Mouse (Mus musculus) ES-Bruce4 (cell line): ENCODE measurements at regions not wholly inside any gene's neighbourhood (a gene's known extent, or its start where the extent isn't known, plus 50 kb on each side); places are given as distances from the start of the nearest gene placed in this dataset.

ENCODE experiments used
- H3K27ac ChIP-seq: 2 replicates; pipeline ENCODE4 v1.5.1; 2012; ENCODE audit warnings: low read length, inconsistent platforms; ENCODE audit not compliant: insufficient read depth
- H3K27me3 ChIP-seq: 2 replicates; pipeline ENCODE4 v1.6.1; 2012; ENCODE audit warnings: mild to moderate bottlenecking, low read length, inconsistent platforms; ENCODE audit not compliant: control insufficient read depth, poor library complexity, insufficient read depth, severe bottlenecking
- H3K36me3 ChIP-seq: 2 replicates; pipeline ENCODE4 v1.6.1; 2012; ENCODE audit warnings: inconsistent platforms, mild to moderate bottlenecking, low read length, moderate library complexity; ENCODE audit not compliant: control insufficient read depth, poor library complexity, insufficient read depth, severe bottlenecking
- H3K4me1 ChIP-seq: one replicate; pipeline ENCODE4 v1.8.1; 2011; ENCODE audit warnings: low read length; ENCODE audit not compliant: control insufficient read depth, insufficient read depth
- H3K4me3 ChIP-seq: 2 replicates; pipeline ENCODE4 v1.5.1; 2011; ENCODE audit warnings: low read depth, mild to moderate bottlenecking, low read length
- H3K9ac ChIP-seq: 2 replicates; pipeline ENCODE4 v1.6.1; 2012; ENCODE audit warnings: low read depth, mild to moderate bottlenecking, inconsistent platforms; ENCODE audit not compliant: poor library complexity, severe bottlenecking
- H3K9me3 ChIP-seq: replicated peaks from 2 replicates; pipeline ENCODE4 v1.6.1; 2012; ENCODE audit warnings: mild to moderate bottlenecking, low read length, inconsistent platforms; ENCODE audit not compliant: control insufficient read depth, poor library complexity, insufficient read depth, severe bottlenecking
- CTCF ChIP-seq: IDR thresholded peaks from one replicate; pipeline ENCODE4 v1.8.1; 2011; ENCODE audit warnings: low read depth, low read length
- EP300 ChIP-seq: IDR thresholded peaks from 2 replicates; pipeline ENCODE4 v1.6.1; 2011; ENCODE audit warnings: low read depth, low read length; ENCODE audit not compliant: insufficient read depth
- POLR2A ChIP-seq: IDR thresholded peaks from one replicate; pipeline ENCODE4 v1.8.1; 2011; ENCODE audit warnings: low read length; ENCODE audit not compliant: insufficient read depth

DNA sequence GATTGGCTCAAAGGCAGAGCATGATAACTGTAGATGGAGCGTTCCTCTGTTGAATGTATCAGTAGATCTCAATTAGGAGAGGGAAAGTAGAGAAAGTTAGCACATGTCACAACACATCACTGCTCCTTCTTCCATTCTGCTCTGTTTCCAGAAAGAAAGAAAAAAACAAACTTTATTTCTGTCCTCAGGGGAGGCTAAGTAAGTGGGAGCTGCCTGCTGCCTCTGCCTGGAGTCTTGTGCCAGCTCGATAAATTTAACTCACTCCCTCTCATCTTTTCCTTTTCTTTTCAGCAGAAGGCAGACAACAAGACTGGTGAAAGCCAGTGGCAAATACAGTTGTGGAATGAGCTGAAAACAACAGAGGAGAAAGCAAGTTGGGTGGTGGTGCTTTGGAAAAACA lies 517.5 kb upstream of the Gm21961 start:
- Histone ChIP-seq H3K27ac (no peak overlapping the region), H3K4me1 (no peaks in the 10 kb centered on the region), H3K9ac (no peak overlapping the region), H3K4me3 (no peak overlapping the region), H3K9me3 (no peaks in the 10 kb centered on the region), H3K27me3 (no peaks in the 10 kb centered on the region; the same call in 1 of the 2 replicates), H3K36me3 (no peaks in the 10 kb centered on the region)
- no peak for TF ChIP-seq POLR2A
- TF ChIP-seq EP300 = no peak
- no peak for TF ChIP-seq CTCF

- H3K9ac ChIP-seq = no peak overlapping the region
These were observed 488.0 kb upstream of the Gm21961 start for GRCm38 (mm10) chr15:65502656-65503055.

DNA sequence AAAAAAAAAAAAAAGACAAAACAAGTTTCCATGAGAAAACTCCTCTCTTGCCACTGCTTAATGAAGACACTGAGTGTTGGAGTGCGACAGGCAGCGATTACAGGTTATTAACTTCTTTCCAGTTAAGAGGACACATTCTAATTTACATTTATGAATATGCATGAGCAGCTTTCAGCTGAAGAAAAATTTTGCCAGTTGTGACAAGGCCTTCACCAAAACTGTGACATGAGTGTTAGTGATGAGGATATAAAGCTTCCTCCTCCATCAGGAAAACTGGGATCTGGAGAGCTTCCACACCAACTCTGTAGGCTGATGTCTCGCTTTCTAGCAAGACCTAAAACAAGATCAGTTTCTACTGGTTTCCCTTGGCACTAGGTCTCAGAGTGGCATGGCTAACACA lies 464.2 kb upstream of the Gm21961 start:
- Histone ChIP-seq H3K9me3 (no peaks in the 10 kb centered on the region), H3K27ac (no peak overlapping the region), H3K9ac (no peak overlapping the region), H3K4me1 (no peaks in the 10 kb centered on the region), H3K4me3 (no peak overlapping the region), H3K27me3 (no peaks in the 10 kb centered on the region), H3K36me3 (no peaks in the 10 kb centered on the region)
- TF ChIP-seq CTCF = no peak
- TF ChIP-seq POLR2A = no peak
- no peak for TF ChIP-seq EP300

More at GRCm38 (mm10) chr15:65502656-65503055, 488.0 kb upstream of the Gm21961 start:
- TF ChIP-seq POLR2A = no peak
- TF ChIP-seq CTCF = no peak
- TF ChIP-seq EP300 = no peak
- Histone ChIP-seq H3K4me3 (no peak overlapping the region), H3K27ac (no peak overlapping the region), H3K27me3 (no peaks in the 10 kb centered on the region), H3K9me3 (no peaks in the 10 kb centered on the region), H3K36me3 (no peaks in the 10 kb centered on the region), H3K4me1 (no peaks in the 10 kb centered on the region)

DNA sequence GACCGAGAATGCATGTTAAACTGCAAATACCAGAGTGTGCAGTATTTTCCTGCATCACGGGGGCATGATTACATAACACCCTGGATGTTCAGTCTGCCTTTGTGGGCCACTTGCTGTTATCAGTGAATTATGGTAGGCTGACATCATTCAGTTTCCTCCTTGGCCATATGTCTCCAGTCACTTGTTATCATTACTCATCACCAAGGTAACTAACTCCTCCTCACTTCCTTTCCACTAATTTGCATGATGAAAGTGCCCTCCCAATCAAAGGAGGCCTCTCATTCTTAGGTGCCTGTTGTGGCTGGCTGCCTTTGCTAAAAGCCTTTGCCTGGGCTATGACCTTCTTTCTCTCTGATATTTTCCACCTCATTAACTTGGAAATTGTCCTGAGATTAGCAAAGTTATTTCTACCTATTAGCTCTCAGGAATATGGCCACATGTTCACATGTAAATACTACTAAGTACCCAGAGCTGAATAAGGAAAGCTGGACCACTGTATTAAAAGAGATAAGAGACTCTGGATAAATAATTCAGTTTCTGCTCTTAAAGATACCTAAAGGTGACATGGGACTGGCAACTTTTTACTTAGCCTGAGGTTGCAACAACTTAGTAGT lies 440.6 kb upstream of the Gm21961 start:
- Histone ChIP-seq H3K27ac (no peak overlapping the region), H3K36me3 (no peaks in the 10 kb centered on the region), H3K4me1 (no peaks in the 10 kb centered on the region), H3K27me3 (no peaks in the 10 kb centered on the region), H3K9me3 (no peaks in the 10 kb centered on the region), H3K4me3 (no peak overlapping the region), H3K9ac (no peak overlapping the region)
- TF ChIP-seq POLR2A (no peak), EP300 (no peak), CTCF (no peak)

GRCm38 (mm10) chr15:65452258-65453028 lies 437.7 kb upstream of the Gm21961 start:
- H3K27ac ChIP-seq = no peak overlapping the region
- H3K36me3 ChIP-seq = no peaks in the 10 kb centered on the region
- no peak for TF ChIP-seq POLR2A
- no peak for TF ChIP-seq CTCF
- no peak for TF ChIP-seq EP300
- no peaks in the 10 kb centered on the region for H3K4me1 ChIP-seq
- H3K9me3 ChIP-seq = no peaks in the 10 kb centered on the region
- H3K4me3 ChIP-seq = no peak overlapping the region
- H3K27me3 ChIP-seq = no peaks in the 10 kb centered on the region
- H3K9ac ChIP-seq = no peak overlapping the region

GRCm38 (mm10) chr15:65419736-65420135 lies 405.0 kb upstream of the Gm21961 start:
- TF ChIP-seq POLR2A (no peak), CTCF (no peak), EP300 (no peak)
- Histone ChIP-seq H3K36me3 (no peaks in the 10 kb centered on the region), H3K27ac (no peak overlapping the region)

More at GRCm38 (mm10) chr15:65419736-65420135, 405.0 kb upstream of the Gm21961 start:
- no peaks in the 10 kb centered on the region for H3K4me1 ChIP-seq
- H3K9ac ChIP-seq = no peak overlapping the region
- no peaks in the 10 kb centered on the region for H3K9me3 ChIP-seq
- H3K27me3 ChIP-seq = no peaks in the 10 kb centered on the region
- H3K4me3 ChIP-seq = no peak overlapping the region
